Mouse (Mus musculus) neural tube, embryonic 15.5 days (tissue): ENCODE results near the gene Ninl. TPM values are rescaled to one million over a fixed set of nuclear protein-coding genes. Genes with fewer than 3 reads are reported as not detected.
A peak's percentile ranks its signal among the peaks of the same experiment; 100 is the strongest.

Source experiments
- ATAC-seq: fragments of 200-750 bp; cut with Nextera tagmentation; 2 replicates; pipeline ENCODE4 v1.8.0; 2017; ENCODE audit warnings: mild to moderate bottlenecking, moderate TSS enrichment, moderate library complexity; ENCODE audit not compliant: low FRiP score
- H3K27ac ChIP-seq: fragments of 300-500 bp; sonication (generic); replicated peaks from 2 replicates; pipeline ENCODE4 v1.5.1; 2015; ENCODE audit warnings: mild to moderate bottlenecking, inconsistent platforms
- H3K27me3 ChIP-seq: fragments of 300-500 bp; sonication (generic); replicated peaks from 2 replicates; pipeline ENCODE4 v1.6.1; 2015; ENCODE audit warnings: inconsistent platforms
- H3K36me3 ChIP-seq: fragments of 300-500 bp; sonication (generic); 2 replicates; pipeline ENCODE4 v1.6.1; 2015; ENCODE audit warnings: inconsistent platforms
- H3K4me1 ChIP-seq: fragments of 300-500 bp; sonication (generic); 2 replicates; pipeline ENCODE4 v1.6.1; 2015; ENCODE audit warnings: inconsistent platforms
- H3K4me2 ChIP-seq: fragments of 300-500 bp; sonication (generic); 2 replicates; pipeline ENCODE4 v1.6.1; 2015; ENCODE audit warnings: inconsistent platforms, mild to moderate bottlenecking, moderate library complexity
- H3K4me3 ChIP-seq: fragments of 300-500 bp; sonication (generic); replicated peaks from 2 replicates; pipeline ENCODE4 v1.5.1; 2015; ENCODE audit warnings: mild to moderate bottlenecking, inconsistent platforms
- H3K9ac ChIP-seq: fragments of 300-500 bp; sonication (generic); replicated peaks from 2 replicates; pipeline ENCODE4 v1.6.1; 2015; ENCODE audit warnings: mild to moderate bottlenecking, inconsistent platforms
- H3K9me3 ChIP-seq: fragments of 300-500 bp; sonication (generic); replicated peaks from 2 replicates; pipeline ENCODE4 v1.6.1; 2016; ENCODE audit warnings: inconsistent platforms
- WGBS: fragments of 180-500 bp; shearing (Covaris S2); methylation state at CpG from one replicate; pipeline ENCODE4 v1.1.7; 2015; ENCODE audit warnings: mixed read lengths; 5-methylcytosine and 5-hydroxymethylcytosine counted together
- polyA plus RNA-seq: library from polyadenylated mRNA; unstranded; fragments of >200 nt; fragmentation: Nextera tagmentation; extraction: Ambion mirVana; gene quantifications from 2 replicates; pipeline ENCODE4 v1.2.1, GENCODE M21; 2015

Gene Ninl
- polyA plus RNA-seq, 1 experiment from 2014 or later, result 2.9 TPM

DNA sequence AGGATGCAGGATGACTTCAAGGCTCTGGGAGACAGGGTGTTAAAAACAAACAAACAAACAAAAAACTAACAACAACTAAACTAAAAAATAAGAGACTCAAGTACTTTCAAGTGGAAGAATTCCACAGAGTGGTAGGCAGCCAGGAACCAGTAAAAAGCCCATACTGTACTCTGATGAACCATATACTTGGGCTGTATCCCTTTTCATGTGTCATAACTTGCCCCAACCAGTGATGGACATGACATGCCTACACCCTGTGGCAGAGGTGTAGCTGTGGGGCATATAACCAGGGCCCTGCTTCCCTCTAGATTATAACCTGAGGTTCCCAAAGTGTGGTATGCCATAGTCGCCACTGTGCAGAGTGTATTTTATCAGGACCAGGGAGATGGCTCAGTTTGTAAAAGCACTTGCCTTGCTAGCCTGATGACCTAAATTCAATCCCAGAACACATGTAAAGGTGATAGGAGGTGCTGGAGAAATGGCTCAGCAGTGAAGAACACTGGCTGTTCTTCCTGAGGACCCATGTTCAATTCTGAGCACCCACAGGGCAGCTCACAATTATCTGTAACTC lies 29.6 kb downstream of the Ninl start:
- H3K27me3 ChIP-seq, result no peaks in the 10 kb centered on the region
- peak overlapping the region; percentile 72 for H3K9ac ChIP-seq
- H3K4me1 ChIP-seq, result peaks cover 19% of the 10 kb centered on the region
- H3K9me3 ChIP-seq, result no peaks in the 10 kb centered on the region
- H3K36me3 ChIP-seq, result no peaks in the 10 kb centered on the region
- peak; percentile 62 for ATAC-seq
- peak overlapping the region; percentile 81 for H3K4me3 ChIP-seq
- no peak overlapping the region for H3K27ac ChIP-seq
- WGBS, result 84% methylated on average over 1 of the region's 1 CpGs
- H3K4me2 ChIP-seq, result peak overlapping the region; percentile 99

DNA sequence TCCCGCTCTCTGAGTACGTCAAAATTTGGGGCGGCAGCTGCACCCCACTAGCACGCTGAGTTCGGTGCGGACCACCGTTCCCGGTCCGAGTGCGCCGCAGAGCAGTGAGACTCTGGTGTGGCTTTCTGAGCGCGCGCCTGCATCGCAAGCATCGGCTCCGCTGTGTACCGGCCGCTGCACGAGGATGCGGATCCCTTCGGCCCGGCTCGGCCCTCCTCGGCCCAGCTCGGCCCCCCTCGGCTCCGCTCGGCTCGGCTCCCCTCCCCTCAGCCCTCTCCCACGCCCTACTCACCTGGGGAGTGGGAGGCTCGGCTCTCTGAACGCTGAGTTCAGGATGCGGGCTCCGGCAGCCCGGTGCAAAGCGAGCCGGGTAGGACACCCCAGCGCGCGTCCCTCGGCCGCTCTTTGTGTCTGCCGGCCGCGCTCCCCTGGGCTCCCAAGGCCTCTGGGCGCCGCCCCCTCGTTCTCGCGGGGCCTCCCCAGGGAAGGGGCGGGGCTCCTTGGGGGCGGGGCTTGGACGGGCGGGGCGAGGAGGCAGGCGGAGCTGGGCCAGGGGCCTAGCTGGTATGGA lies 30.2 kb downstream of the Ninl start:
- Histone ChIP-seq H3K4me3 (peak overlapping the region; percentile 81), H3K9me3 (no peaks in the 10 kb centered on the region), H3K4me2 (peak overlapping the region; percentile 99), H3K4me1 (peaks cover 19% of the 10 kb centered on the region), H3K27ac (peak overlapping the region; percentile 73), H3K27me3 (no peaks in the 10 kb centered on the region), H3K9ac (peak overlapping the region; percentile 72), H3K36me3 (no peaks in the 10 kb centered on the region)
- under 1% methylated on average over 52 of the region's 57 CpGs for WGBS
- ATAC-seq, result peak; percentile 99

DNA sequence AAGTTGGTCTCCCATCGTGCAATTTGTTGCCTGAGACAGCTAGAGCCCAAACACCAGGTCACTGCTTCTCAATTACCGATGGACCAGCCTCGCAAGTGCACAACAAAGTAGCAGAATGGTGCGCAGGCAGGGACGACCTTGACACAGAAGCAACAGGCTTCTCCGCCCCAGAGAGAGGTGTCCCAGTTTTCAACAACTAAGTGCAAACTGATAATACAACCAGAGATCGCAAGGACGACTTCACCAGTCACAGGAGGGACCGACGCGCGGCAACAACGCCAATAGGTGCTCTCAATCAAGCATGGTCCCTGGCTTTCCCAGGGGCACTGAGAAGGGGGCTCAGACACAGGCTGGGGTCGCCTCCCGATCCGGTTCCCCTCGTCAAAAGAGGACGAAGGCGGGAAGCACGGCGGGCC lies 30.7 kb downstream of the Ninl start:
- ATAC-seq, result peak; percentile 56; the same call in 1 of the 2 replicates
- H3K9ac ChIP-seq, result peak overlapping the region; percentile 72
- H3K27ac ChIP-seq, result peak overlapping the region; percentile 73; the same call in 1 of the 2 replicates
- peak overlapping the region; percentile 99 for H3K4me2 ChIP-seq
- H3K4me1 ChIP-seq, result peaks cover 19% of the 10 kb centered on the region
- no peaks in the 10 kb centered on the region for H3K36me3 ChIP-seq
- 0% methylated on average over 21 of the region's 21 CpGs for WGBS
- no peaks in the 10 kb centered on the region for H3K27me3 ChIP-seq
- H3K4me3 ChIP-seq, result peak overlapping the region; percentile 81
- no peaks in the 10 kb centered on the region for H3K9me3 ChIP-seq

DNA sequence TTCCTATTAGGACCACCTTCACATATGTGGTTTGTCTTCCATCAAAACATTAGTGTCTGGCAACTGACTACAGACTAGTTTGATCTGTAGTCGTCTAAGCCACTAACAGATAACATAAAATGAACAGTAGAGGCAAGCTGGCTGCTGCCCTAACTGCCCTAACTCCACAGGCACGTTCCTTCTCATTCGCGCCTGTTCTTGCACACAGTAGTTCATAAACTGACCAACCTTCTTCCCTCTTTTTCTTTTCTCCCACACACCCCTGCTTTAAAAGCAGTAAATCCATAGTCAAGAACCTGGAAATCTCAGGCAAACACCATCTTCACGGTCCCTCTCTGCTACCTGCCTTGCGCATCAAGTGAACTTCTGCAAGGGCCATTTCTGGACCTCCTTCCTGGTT lies 31.2 kb downstream of the Ninl start:
- Histone ChIP-seq H3K27ac (no peak overlapping the region), H3K4me3 (peak overlapping the region; percentile 81), H3K9ac (no peak overlapping the region), H3K4me1 (peaks cover 19% of the 10 kb centered on the region), H3K4me2 (peak overlapping the region; percentile 99), H3K27me3 (no peaks in the 10 kb centered on the region), H3K36me3 (no peaks in the 10 kb centered on the region), H3K9me3 (no peaks in the 10 kb centered on the region)
- no peak for ATAC-seq
- WGBS, result 39% methylated on average over 6 of the region's 6 CpGs

DNA sequence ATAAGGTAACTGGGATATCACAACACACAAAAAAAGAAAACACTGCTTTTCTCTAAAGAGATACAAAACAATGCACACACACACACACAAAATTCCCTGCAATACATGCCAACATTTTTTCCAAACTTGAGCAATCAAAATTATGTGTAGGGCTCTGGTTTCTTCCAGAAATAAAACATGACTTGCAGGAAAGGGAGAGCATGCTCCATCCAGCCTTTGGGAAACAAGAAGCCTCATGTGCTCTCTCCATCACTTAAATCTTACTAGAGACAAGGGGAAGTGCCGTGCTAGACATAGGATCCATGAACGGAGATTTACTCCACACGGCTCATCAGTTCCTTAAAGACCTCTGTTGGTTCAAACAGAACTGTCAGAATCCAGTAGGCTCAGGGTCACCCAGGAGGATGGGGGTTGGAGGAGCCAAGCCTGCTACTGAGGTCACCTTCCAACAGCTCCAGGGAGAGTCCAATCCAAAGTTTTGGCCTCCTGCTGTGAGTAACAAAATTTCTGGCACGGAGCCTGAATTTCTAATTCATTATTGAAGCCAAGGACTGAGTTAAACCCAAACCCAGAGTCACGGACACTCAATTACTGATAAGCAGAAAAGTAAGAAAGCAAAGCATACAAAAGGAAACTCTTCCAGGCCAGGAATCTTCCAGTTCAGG lies 32.8 kb downstream of the Ninl start:
- no peak overlapping the region for H3K9ac ChIP-seq
- peaks cover 19% of the 10 kb centered on the region for H3K4me1 ChIP-seq
- ATAC-seq, result no peak
- H3K27me3 ChIP-seq, result no peaks in the 10 kb centered on the region
- no peak overlapping the region for H3K4me3 ChIP-seq
- H3K27ac ChIP-seq, result no peak overlapping the region
- H3K4me2 ChIP-seq, result no peak overlapping the region
- no peaks in the 10 kb centered on the region for H3K9me3 ChIP-seq
- WGBS, result 58% methylated on average over 5 of the region's 5 CpGs
- H3K36me3 ChIP-seq, result no peaks in the 10 kb centered on the region

DNA sequence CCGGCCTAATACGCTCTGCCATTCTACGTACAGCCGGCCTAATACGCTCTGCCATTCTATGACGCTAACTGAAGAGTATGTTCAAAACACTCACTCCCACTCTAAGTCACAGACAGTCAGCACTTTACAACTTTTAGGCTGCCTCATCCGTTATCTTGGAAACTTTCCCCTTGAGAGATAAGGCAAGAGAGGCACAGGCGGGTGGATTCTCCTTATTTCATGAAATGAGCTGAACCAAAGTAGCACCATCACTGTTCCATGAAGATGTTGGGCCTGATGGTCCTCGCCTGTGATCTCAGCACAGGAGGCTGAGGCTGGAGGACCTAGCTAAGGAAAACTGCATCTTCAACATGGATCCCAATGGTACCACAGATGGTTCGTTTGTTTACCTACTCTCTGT lies 34.8 kb downstream of the Ninl start:
- H3K9me3 ChIP-seq, result no peaks in the 10 kb centered on the region
- H3K36me3 ChIP-seq, result no peaks in the 10 kb centered on the region
- ATAC-seq, result no peak
- WGBS, result 92% methylated on average over 10 of the region's 10 CpGs
- no peaks in the 10 kb centered on the region for H3K27me3 ChIP-seq
- H3K4me3 ChIP-seq, result no peak overlapping the region
- peaks cover 15% of the 10 kb centered on the region for H3K4me1 ChIP-seq
- H3K27ac ChIP-seq, result no peak overlapping the region
- H3K4me2 ChIP-seq, result no peak overlapping the region
- no peak overlapping the region for H3K9ac ChIP-seq

- H3K4me2 ChIP-seq, result no peak overlapping the region
- H3K27ac ChIP-seq, result no peak overlapping the region
- no peaks in the 10 kb centered on the region for H3K27me3 ChIP-seq
- 91% methylated on average over 6 of the region's 6 CpGs for WGBS
- no peaks in the 10 kb centered on the region for H3K9me3 ChIP-seq
- no peak overlapping the region for H3K4me3 ChIP-seq
- no peak overlapping the region for H3K9ac ChIP-seq
- ATAC-seq, result no peak
- peaks cover 13% of the 10 kb centered on the region for H3K4me1 ChIP-seq
- no peaks in the 10 kb centered on the region for H3K36me3 ChIP-seq
Observed at GRCm38 (mm10) chr2:151003796-151004195, 35.4 kb downstream of the Ninl start.

GRCm38 (mm10) chr2:151001619-151002175 lies 37.5 kb downstream of the Ninl start:
- 92% methylated on average over 5 of the region's 5 CpGs for WGBS
- no peak for ATAC-seq
- Histone ChIP-seq H3K36me3 (no peaks in the 10 kb centered on the region), H3K9ac (no peak overlapping the region), H3K4me3 (no peak overlapping the region), H3K27me3 (no peaks in the 10 kb centered on the region), H3K27ac (no peak overlapping the region), H3K9me3 (no peaks in the 10 kb centered on the region), H3K4me1 (peaks cover 3% of the 10 kb centered on the region), H3K4me2 (no peak overlapping the region)

DNA sequence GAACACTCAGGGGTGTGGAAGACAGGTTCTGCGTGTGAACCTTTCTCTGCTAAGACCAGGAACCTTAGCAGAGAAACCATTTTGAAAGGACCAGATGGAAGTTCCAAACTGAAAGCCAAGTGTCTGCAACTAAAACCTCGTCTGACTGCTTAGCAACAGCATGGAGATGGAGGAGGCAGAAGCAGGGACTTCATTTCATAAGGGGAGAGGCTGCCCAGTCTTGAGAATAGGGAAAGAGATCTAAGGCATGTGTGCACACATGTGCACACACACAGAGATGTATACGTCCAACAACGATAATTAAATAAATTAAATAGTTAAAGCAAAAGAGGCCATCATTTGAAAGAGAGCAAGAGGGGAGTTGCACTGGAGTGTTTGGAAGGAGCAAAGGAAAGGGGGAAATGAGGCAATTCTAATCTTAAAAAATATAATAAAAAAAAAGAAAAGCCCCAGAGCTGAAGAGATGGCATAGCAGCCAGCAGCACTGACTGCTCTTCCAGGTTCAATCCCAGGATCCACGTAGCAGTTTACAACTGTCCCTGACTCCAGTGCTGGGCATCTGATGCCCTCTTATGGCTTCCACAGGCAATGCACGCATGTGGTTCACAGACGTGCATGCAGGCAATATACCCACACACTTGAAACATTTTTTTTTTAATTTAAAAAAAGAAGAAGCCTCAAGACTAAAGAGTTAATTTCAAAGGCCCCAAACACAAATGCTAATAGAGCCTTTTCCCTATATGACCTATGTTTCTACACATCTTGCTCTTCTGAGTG lies 38.6 kb downstream of the Ninl start:
- Histone ChIP-seq H3K9me3 (no peaks in the 10 kb centered on the region), H3K9ac (no peak overlapping the region), H3K36me3 (no peaks in the 10 kb centered on the region), H3K27ac (no peak overlapping the region), H3K4me1 (peaks cover 3% of the 10 kb centered on the region), H3K27me3 (no peaks in the 10 kb centered on the region), H3K4me3 (no peak overlapping the region), H3K4me2 (no peak overlapping the region)
- ATAC-seq, result peak; percentile 88
- 41% methylated on average over 7 of the region's 7 CpGs for WGBS

DNA sequence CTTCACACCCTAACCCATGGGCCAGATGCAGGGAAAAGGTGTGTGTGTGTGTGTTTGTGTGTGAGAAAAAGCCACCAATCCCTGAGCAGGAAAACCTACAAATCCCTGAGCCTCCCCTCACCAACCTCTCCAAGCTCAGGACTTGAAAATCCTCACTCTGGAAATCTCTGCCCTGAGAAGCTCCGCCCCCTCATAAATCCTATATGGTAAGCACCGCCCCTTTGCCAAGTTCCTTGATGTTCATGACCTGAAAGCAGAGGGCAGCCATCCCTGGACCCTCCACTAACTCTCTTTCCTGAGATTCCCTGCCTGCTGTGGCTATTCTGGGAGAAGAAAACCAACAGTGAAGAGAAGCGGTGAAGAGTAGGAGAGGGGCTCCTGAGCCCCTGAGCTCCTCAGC lies 40.2 kb downstream of the Ninl start:
- Histone ChIP-seq H3K27ac (no peak overlapping the region), H3K36me3 (no peaks in the 10 kb centered on the region), H3K9ac (0 out of 2 replicates have a peak overlapping the region, but pooled peaks have one; percentile 10), H3K4me1 (peaks cover 3% of the 10 kb centered on the region), H3K4me3 (no peak overlapping the region), H3K4me2 (no peak overlapping the region), H3K9me3 (no peaks in the 10 kb centered on the region), H3K27me3 (no peaks in the 10 kb centered on the region)
- 31% methylated on average over 3 of the region's 3 CpGs for WGBS
- ATAC-seq, result no peak

- Histone ChIP-seq H3K9me3 (no peaks in the 10 kb centered on the region), H3K27me3 (no peaks in the 10 kb centered on the region), H3K4me1 (peaks cover 3% of the 10 kb centered on the region), H3K4me2 (no peak overlapping the region), H3K4me3 (no peak overlapping the region), H3K9ac (no peak overlapping the region), H3K27ac (no peak overlapping the region), H3K36me3 (no peaks in the 10 kb centered on the region)
- ATAC-seq, result no peak
- WGBS, result 22% methylated on average over 5 of the region's 5 CpGs
Observed at GRCm38 (mm10) chr2:150997618-150998017, 41.6 kb downstream of the Ninl start.
